Mouse (Mus musculus) limb, embryonic 10.5 days (tissue): Measurements from ENCODE around the gene Spsb2. TPM values are rescaled to one million over a fixed set of nuclear protein-coding genes. Genes with fewer than 3 reads are reported as not detected.

Source experiments
- DNase-seq: peaks from one replicate; pipeline ENCODE4 v3.0.0-alpha.2; 2017; ENCODE audit warnings: low spot score
- H3K27ac ChIP-seq: fragments of 300-500 bp; sonication (generic); 2 replicates; pipeline ENCODE4 v1.5.1; 2016; ENCODE audit warnings: mild to moderate bottlenecking
- H3K27me3 ChIP-seq: fragments of 300-500 bp; sonication (generic); 2 replicates; pipeline ENCODE4 v1.6.1; 2016; ENCODE audit warnings: low read depth, mild to moderate bottlenecking; ENCODE audit not compliant: poor library complexity, severe bottlenecking
- H3K36me3 ChIP-seq: fragments of 300-500 bp; sonication (generic); 2 replicates; pipeline ENCODE4 v1.6.1; 2016; ENCODE audit warnings: mild to moderate bottlenecking, moderate library complexity
- H3K4me1 ChIP-seq: fragments of 300-500 bp; sonication (generic); 2 replicates; pipeline ENCODE4 v1.6.1; 2016
- H3K4me3 ChIP-seq: fragments of 300-500 bp; sonication (generic); 2 replicates; pipeline ENCODE4 v1.5.1; 2016; ENCODE audit warnings: mild to moderate bottlenecking, moderate library complexity
- H3K9me3 ChIP-seq: fragments of 300-500 bp; sonication (generic); replicated peaks from 2 replicates; pipeline ENCODE4 v1.6.1; 2016; ENCODE audit warnings: mild to moderate bottlenecking
- WGBS: fragments of 180-500 bp; shearing (Covaris S2); methylation state at CpG from one replicate; pipeline ENCODE4 v1.1.7; 2016; 5-methylcytosine and 5-hydroxymethylcytosine counted together
- polyA plus RNA-seq: library from polyadenylated mRNA; unstranded; fragments of >200 nt; fragmentation: Nextera tagmentation; extraction: Ambion mirVana; gene quantifications from 2 replicates; pipeline ENCODE4 v1.2.1, GENCODE M21; 2016

Gene Spsb2
- polyA plus RNA-seq, 1 experiment from 2014 or later = 6.9 TPM

GRCm38 (mm10) chr6:124856916-124857839 is 48.7 kb downstream of the Spsb2 start, which contains the start of gene P3h3:
Gene P3h3 (minus strand): TSS chr6:124857752.
- Histone ChIP-seq H3K36me3 (peaks cover 33% of the 10 kb centered on the region), H3K9me3 (no peaks in the 10 kb centered on the region), H3K4me3 (peak within 1 kb of the TSS; percentile 93), H3K27ac (peak within 1 kb of the TSS; percentile 100), H3K4me1 (peaks cover 71% of the 10 kb centered on the region), H3K27me3 (peaks cover 47% of the 10 kb centered on the region)
- under 1% methylated on average over 86 of the region's 86 CpGs for WGBS
- peak; percentile 92 for DNase-seq

GRCm38 (mm10) chr6:124857840-124858530 is 49.5 kb downstream of the Spsb2 start:
- Histone ChIP-seq H3K36me3 (peaks cover 25% of the 10 kb centered on the region), H3K4me3 (peak overlapping the region; percentile 93), H3K27ac (peak overlapping the region; percentile 100), H3K9me3 (no peaks in the 10 kb centered on the region), H3K4me1 (peaks cover 79% of the 10 kb centered on the region), H3K27me3 (peaks cover 55% of the 10 kb centered on the region)
- WGBS = 27% methylated on average over 26 of the region's 26 CpGs
- DNase-seq = no peak

DNA sequence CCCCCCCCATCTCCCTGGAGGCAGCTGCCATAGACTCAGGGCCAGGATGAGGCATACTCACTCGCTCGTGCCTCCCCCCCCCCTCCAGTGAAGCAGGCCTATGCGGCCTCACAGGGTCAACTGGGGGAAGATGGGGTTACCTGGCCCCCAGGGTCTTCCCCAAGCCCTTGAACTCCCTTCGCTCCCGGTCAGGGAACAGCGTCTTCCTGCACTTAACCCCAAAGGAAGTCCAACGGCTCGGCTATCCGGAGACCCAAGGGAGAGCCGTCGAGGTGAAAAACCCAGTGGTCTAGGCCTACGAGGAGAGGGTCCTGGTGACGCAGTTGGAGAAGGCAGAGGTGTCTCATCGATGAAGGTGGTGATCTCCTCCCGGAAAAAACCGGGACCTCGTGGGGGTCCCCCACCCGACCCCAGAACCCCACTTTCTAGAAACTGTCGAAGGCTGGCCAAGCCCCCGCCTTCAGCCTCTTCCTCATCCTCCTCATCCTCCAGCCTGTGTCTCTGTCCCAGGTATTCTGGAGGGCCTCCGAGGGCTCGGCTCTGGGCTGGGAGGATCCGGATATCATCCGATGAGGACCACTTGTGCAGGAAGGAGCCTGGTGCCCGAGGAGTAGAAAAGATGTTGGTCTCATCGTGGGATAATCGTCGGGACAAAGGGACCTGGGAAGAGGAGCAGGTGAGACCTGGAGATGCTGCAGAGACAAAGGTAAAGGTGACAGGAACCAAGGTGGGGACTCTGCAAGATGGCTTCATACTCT is 50.3 kb downstream of the Spsb2 start:
- Histone ChIP-seq H3K27ac (peak overlapping the region; percentile 100), H3K9me3 (no peaks in the 10 kb centered on the region), H3K4me3 (peak overlapping the region; percentile 93), H3K27me3 (peaks cover 63% of the 10 kb centered on the region), H3K4me1 (peaks cover 86% of the 10 kb centered on the region), H3K36me3 (peaks cover 18% of the 10 kb centered on the region)
- DNase-seq = no peak
- 76% methylated on average over 28 of the region's 28 CpGs for WGBS

- peak overlapping the region; percentile 20; the same call in 1 of the 2 replicates for H3K4me3 ChIP-seq
- peak overlapping the region; percentile 56 for H3K27ac ChIP-seq
- 12% methylated on average over 12 of the region's 12 CpGs for WGBS
- peak; percentile 89 for DNase-seq
- H3K27me3 ChIP-seq = peaks cover 71% of the 10 kb centered on the region
- peaks cover 93% of the 10 kb centered on the region for H3K4me1 ChIP-seq
- peaks cover 8% of the 10 kb centered on the region for H3K36me3 ChIP-seq
- H3K9me3 ChIP-seq = no peaks in the 10 kb centered on the region
These were observed 51.3 kb downstream of the Spsb2 start for GRCm38 (mm10) chr6:124859725-124860124.

Other genes with a start within 250 kb of the Spsb2 start
- gene C1rb, start 238.4 kb upstream of the Spsb2 start, polyA plus RNA-seq = not detected in 2 replicates
- not detected in 2 replicates for gene C1s2, start 172.6 kb upstream of the Spsb2 start, polyA plus RNA-seq
- 37.3 and 45.7 TPM in 2 replicates for gene Lpcat3, start 145.6 kb upstream of the Spsb2 start, polyA plus RNA-seq
- gene Emg1, start 96.5 kb upstream of the Spsb2 start, polyA plus RNA-seq = 254 and 298 TPM in 2 replicates
- 501 and 622 TPM in 2 replicates for gene Phb2, start 96.3 kb upstream of the Spsb2 start, polyA plus RNA-seq
- gene Ptpn6, start 69.9 kb upstream of the Spsb2 start, polyA plus RNA-seq = 6.2 and 7.6 TPM in 2 replicates
- 384 and 460 TPM in 2 replicates for gene Grcc10, start 67.3 kb upstream of the Spsb2 start, polyA plus RNA-seq
- not detected in 2 replicates for gene Gm45234, start 52.6 kb upstream of the Spsb2 start, polyA plus RNA-seq
- gene Atn1, start 52.1 kb upstream of the Spsb2 start, polyA plus RNA-seq = 12.9 and 14.8 TPM in 2 replicates
- gene Eno2, start 39.0 kb upstream of the Spsb2 start, polyA plus RNA-seq = 0.69 and 1.5 TPM in 2 replicates
- gene Lrrc23, start 28.9 kb upstream of the Spsb2 start, polyA plus RNA-seq = 0.35 and 0.68 TPM in 2 replicates
- gene Tpi1, start 5.6 kb downstream of the Spsb2 start, polyA plus RNA-seq = 831 and 927 TPM in 2 replicates
- gene Usp5, start 20.8 kb downstream of the Spsb2 start, polyA plus RNA-seq = 200 and 209 TPM in 2 replicates
- gene Cdca3, start 20.9 kb downstream of the Spsb2 start, polyA plus RNA-seq = 243 and 250 TPM in 2 replicates
- 0.34 and 0.35 TPM in 2 replicates for gene Gnb3, start 31.6 kb downstream of the Spsb2 start, polyA plus RNA-seq
- gene P3h3, start 49.1 kb downstream of the Spsb2 start, polyA plus RNA-seq = 17.3 and 26.8 TPM in 2 replicates
- 0.59 and 1.2 TPM in 2 replicates for gene Gpr162, start 55.3 kb downstream of the Spsb2 start, polyA plus RNA-seq
- not detected in 2 replicates for gene Cd4, start 79.6 kb downstream of the Spsb2 start, polyA plus RNA-seq
- gene Lag3, start 103.0 kb downstream of the Spsb2 start, polyA plus RNA-seq = 0.88 and 1.6 TPM in 2 replicates
- gene Ptms, start 111.4 kb downstream of the Spsb2 start, polyA plus RNA-seq = 144 and 208 TPM in 2 replicates
- gene Mlf2, start 122.7 kb downstream of the Spsb2 start, polyA plus RNA-seq = 428 and 433 TPM in 2 replicates
- 141 and 150 TPM in 2 replicates for gene Cops7a, start 156.9 kb downstream of the Spsb2 start, polyA plus RNA-seq
- 0.40 and 1.4 TPM in 2 replicates for gene Pianp, start 188.0 kb downstream of the Spsb2 start, polyA plus RNA-seq
- 12.8 and 15.2 TPM in 2 replicates for gene Zfp384, start 200.5 kb downstream of the Spsb2 start, polyA plus RNA-seq
- gene Ing4, start 231.1 kb downstream of the Spsb2 start, polyA plus RNA-seq = 121 and 145 TPM in 2 replicates
- 10.1 and 13.0 TPM in 2 replicates for gene Acrbp, start 241.0 kb downstream of the Spsb2 start, polyA plus RNA-seq